Mouse (Mus musculus) Patski (cell line): ENCODE data around the gene Gm28048. TPM values are rescaled to one million over a fixed set of nuclear protein-coding genes. Genes with fewer than 3 reads are reported as not detected.

Source experiments
- ATAC-seq: fragments of 100-300 bp; one replicate; pipeline ENCODE4 v1.8.0; 2021
- CTCF ChIA-PET: fragments of 350-600 bp; sonication (Branson Sonifier 250); formaldehyde crosslinking; loops from one replicate; lab custom pipeline; 2022; ENCODE audit warnings: inconsistent platforms; lab: Charles Lee
- POLR2A ChIA-PET: fragments of 350-600 bp; sonication (Branson Sonifier 250); formaldehyde crosslinking; loops from one replicate; lab custom pipeline; 2022; ENCODE audit warnings: antibody characterized with exemption, inconsistent platforms; lab: Charles Lee
- DNase-seq: peaks from one replicate; pipeline ENCODE4 v3.0.0-alpha.2; 2011; ENCODE audit warnings: low read depth, low spot score
- H3K27me3 ChIP-seq: fragments of 371-371 bp; one replicate; pipeline ENCODE4 v1.5.1; 2021
- CTCF ChIP-seq: fragments of 100-300 bp; IDR thresholded peaks from one replicate; pipeline ENCODE4 v1.5.1; 2021
- in situ Hi-C: fragments of 300-500 bp; cut with MboI; formaldehyde crosslinking; loops from 3 replicates; pipeline ENCODE4 v1.11.1; 2018; ENCODE audit warnings: low pct_unique_long_range_greater_than_20kb, mixed read lengths
- polyA plus RNA-seq: library from polyadenylated mRNA; unstranded; gene quantifications from one replicate; pipeline ENCODE4 v1.2.3, GENCODE M21; 2021

Gene Gm28048
- polyA plus RNA-seq, 1 experiment from 2014 or later = 14.7 TPM

- H3K27me3 ChIP-seq = no peaks in the 10 kb centered on the region
- ChIA-PET CTCF (no interaction called here), POLR2A (interaction anchor here (0.6 to 1.2 kb wide), 2 partner anchors 12 to 26 kb away, joined by 3 read pairs; no protein-coding TSS in a partner anchor)
- ATAC-seq (no peak), DNase-seq (no peak)
- TF ChIP-seq CTCF = no peak
- in situ Hi-C loops = no loop called here
Observed at GRCm38 (mm10) chr11:22832600-22832999, 149.3 kb downstream of the Gm28048 start.

GRCm38 (mm10) chr11:22831916-22832315 is 150.0 kb downstream of the Gm28048 start:
- ATAC-seq = no peak
- in situ Hi-C loops = no loop called here
- no peak for TF ChIP-seq CTCF
- no peak for DNase-seq
- POLR2A ChIA-PET = interaction anchor here (0.9 to 1.2 kb wide), 2 partner anchors 11 to 16 kb away, joined by 3 to 4 read pairs; no protein-coding TSS in a partner anchor
- no peaks in the 10 kb centered on the region for H3K27me3 ChIP-seq
- CTCF ChIA-PET = interaction anchor here (1.7 kb wide), 1 partner anchor 8 kb away, joined by 4 read pairs; no protein-coding TSS in a partner anchor

GRCm38 (mm10) chr11:22830684-22831083 is 151.2 kb downstream of the Gm28048 start:
- no peak for TF ChIP-seq CTCF
- DNase-seq = no peak
- H3K27me3 ChIP-seq = no peaks in the 10 kb centered on the region
- ChIA-PET POLR2A (interaction anchor here (1.0 to 1.1 kb wide), 2 partner anchors 12 to 29 kb away, joined by 3 to 4 read pairs; no protein-coding TSS in a partner anchor), CTCF (interaction anchor here (1.1 to 1.7 kb wide), 3 partner anchors 9 to 140 kb away, joined by 3 to 4 read pairs (median 3); no protein-coding TSS in a partner anchor)
- in situ Hi-C loops = no loop called here
- ATAC-seq = no peak

- in situ Hi-C loops = no loop called here
- H3K27me3 ChIP-seq = no peaks in the 10 kb centered on the region
- peak; percentile 94 for ATAC-seq
- peak; percentile 87 for DNase-seq
- TF ChIP-seq CTCF = no peak
- POLR2A ChIA-PET = interaction anchor here (1.1 kb wide), 1 partner anchor 12 kb away, joined by 4 read pairs; no protein-coding TSS in a partner anchor
- CTCF ChIA-PET = interaction anchor here (1.2 to 1.7 kb wide), 2 partner anchors 10 to 141 kb away, joined by 3 to 4 read pairs; no protein-coding TSS in a partner anchor
Observed at GRCm38 (mm10) chr11:22830179-22830611, 151.7 kb downstream of the Gm28048 start.

- ChIA-PET CTCF (interaction anchor here (0.8 kb wide), 1 partner anchor 10 kb away, joined by 3 read pairs; no protein-coding TSS in a partner anchor), POLR2A (no interaction called here)
- no peak for ATAC-seq
- no peaks in the 10 kb centered on the region for H3K27me3 ChIP-seq
- no peak for DNase-seq
- TF ChIP-seq CTCF = no peak
- in situ Hi-C loops = no loop called here
Observed at GRCm38 (mm10) chr11:22828988-22829632, 152.8 kb downstream of the Gm28048 start.

- no peak for DNase-seq
- no peak for ATAC-seq
- no peaks in the 10 kb centered on the region for H3K27me3 ChIP-seq
- ChIA-PET CTCF (interaction anchor here (0.9 to 1.5 kb wide), 4 partner anchors 12 to 37 kb away, joined by 3 to 4 read pairs (median 3); no protein-coding TSS in a partner anchor), POLR2A (no interaction called here)
- TF ChIP-seq CTCF = no peak
- in situ Hi-C loops = no loop called here
Observed at GRCm38 (mm10) chr11:22827514-22828080, 154.3 kb downstream of the Gm28048 start.

GRCm38 (mm10) chr11:22826665-22827064 is 155.2 kb downstream of the Gm28048 start:
- CTCF ChIA-PET = interaction anchor here (1.0 kb wide), 1 partner anchor 25 kb away, joined by 3 read pairs; no protein-coding TSS in a partner anchor
- TF ChIP-seq CTCF = no peak
- ATAC-seq = peak; percentile 68
- in situ Hi-C loops = no loop called here
- POLR2A ChIA-PET = no interaction called here
- H3K27me3 ChIP-seq = no peaks in the 10 kb centered on the region
- peak; percentile 85 for DNase-seq

GRCm38 (mm10) chr11:22826051-22826450 is 155.8 kb downstream of the Gm28048 start:
- in situ Hi-C loops = no loop called here
- no peaks in the 10 kb centered on the region for H3K27me3 ChIP-seq
- ChIA-PET CTCF (no interaction called here), POLR2A (no interaction called here)
- no peak for ATAC-seq
- no peak for DNase-seq
- TF ChIP-seq CTCF = no peak

GRCm38 (mm10) chr11:22825548-22825947 is 156.3 kb downstream of the Gm28048 start:
- TF ChIP-seq CTCF = no peak
- no peak for DNase-seq
- POLR2A ChIA-PET = no interaction called here
- H3K27me3 ChIP-seq = no peaks in the 10 kb centered on the region
- ATAC-seq = no peak
- in situ Hi-C loops = no loop called here
- CTCF ChIA-PET = no interaction called here

- ATAC-seq (no peak), DNase-seq (no peak)
- ChIA-PET POLR2A (interaction anchor here (0.6 kb wide), 1 partner anchor 1561 kb away, joined by 3 read pairs; no protein-coding TSS in a partner anchor), CTCF (interaction anchor here (1.1 kb wide), 1 partner anchor 17 kb away, joined by 3 read pairs; no protein-coding TSS in a partner anchor)
- no peak for TF ChIP-seq CTCF
- H3K27me3 ChIP-seq = no peaks in the 10 kb centered on the region
- in situ Hi-C loops = no loop called here
Observed at GRCm38 (mm10) chr11:22824049-22824705, 157.7 kb downstream of the Gm28048 start.
